Mouse (Mus musculus) lung, postnatal 0 days (tissue): ENCODE measurements around the gene Atf4.
A peak's percentile ranks its signal among the peaks of the same experiment; 100 is the strongest.

Experiments
- CTCF ChIP-seq: IDR thresholded peaks from 2 replicates; pipeline ENCODE4 v1.5.1; 2016; ENCODE audit warnings: antibody characterized with exemption, mild to moderate bottlenecking
- EP300 ChIP-seq: IDR thresholded peaks from 2 replicates; pipeline ENCODE4 v1.6.1; 2016; ENCODE audit warnings: antibody characterized with exemption, mild to moderate bottlenecking, control low read depth

- TF ChIP-seq CTCF: peak; percentile 71
- TF ChIP-seq EP300: no peak
Measured at GRCm38 (mm10) chr15:80289436-80289835, 34.5 kb downstream of the Atf4 start.
